Mouse (Mus musculus) heart, embryonic 14.5 days (tissue): ENCODE data around the gene Fstl1. TPM values are rescaled to one million over a fixed set of nuclear protein-coding genes. Genes with fewer than 3 reads are reported as not detected.

ENCODE experiments used
- ATAC-seq: fragments of 200-750 bp; cut with Nextera tagmentation; 2 replicates; pipeline ENCODE4 v1.8.0; 2017; ENCODE audit warnings: low read depth, moderate TSS enrichment; ENCODE audit not compliant: insufficient number of reproducible peaks, insufficient read depth, low FRiP score
- H3K27ac ChIP-seq, 2 experiments: fragments of 200-500 bp in 1 of 2; fragments of 300-500 bp in 1 of 2; sonication (generic) in 1 of 2; replicated peaks in 1 of 2; 2 replicates each; pipeline ENCODE4 v1.5.1; 2012 to 2014; ENCODE audit warnings: low read depth in 2 of 2, low read length in 2 of 2, control low read depth in 1 of 2, mild to moderate bottlenecking in 1 of 2, mixed read lengths in 1 of 2; ENCODE audit not compliant: control insufficient read depth in 1 of 2, insufficient read depth in 1 of 2
- H3K27me3 ChIP-seq: fragments of 300-500 bp; sonication (generic); 2 replicates; pipeline ENCODE4 v1.6.1; 2014; ENCODE audit warnings: mild to moderate bottlenecking, low read length, control low read depth; ENCODE audit not compliant: control insufficient read depth, insufficient read depth
- H3K36me3 ChIP-seq: fragments of 300-500 bp; sonication (generic); 2 replicates; pipeline ENCODE4 v1.6.1; 2014; ENCODE audit warnings: mild to moderate bottlenecking, control low read depth, low read length, mixed read lengths; ENCODE audit not compliant: control insufficient read depth, insufficient read depth
- H3K4me1 ChIP-seq, 2 experiments: fragments of 200-500 bp in 1 of 2; fragments of 300-500 bp in 1 of 2; sonication (generic) in 1 of 2; 2 replicates each; pipeline ENCODE4 v1.6.1; 2012 to 2014; ENCODE audit warnings: low read length in 2 of 2, control low read depth in 1 of 2, mixed read lengths in 1 of 2; ENCODE audit not compliant: control insufficient read depth in 2 of 2, insufficient read depth in 2 of 2
- H3K4me2 ChIP-seq: fragments of 300-500 bp; sonication (generic); 2 replicates; pipeline ENCODE4 v1.6.1; 2014; ENCODE audit warnings: mild to moderate bottlenecking, low read length
- H3K4me3 ChIP-seq, 2 experiments: fragments of 200-500 bp in 1 of 2; fragments of 300-500 bp in 1 of 2; sonication (generic) in 1 of 2; 2 replicates each; pipeline ENCODE4 v1.5.1; 2012 to 2014; ENCODE audit warnings: low read length in 2 of 2, mild to moderate bottlenecking in 2 of 2, control low read depth in 1 of 2, low read depth in 1 of 2, moderate library complexity in 1 of 2; ENCODE audit not compliant: control insufficient read depth in 1 of 2, insufficient read depth in 1 of 2
- H3K9ac ChIP-seq: fragments of 300-500 bp; sonication (generic); 2 replicates; pipeline ENCODE4 v1.6.1; 2014; ENCODE audit warnings: mild to moderate bottlenecking, low read length
- H3K9me3 ChIP-seq: fragments of 300-500 bp; sonication (generic); 2 replicates; pipeline ENCODE4 v1.6.1; 2016; ENCODE audit warnings: low read length, control low read depth; ENCODE audit not compliant: control insufficient read depth
- WGBS: fragments of 180-500 bp; shearing (Covaris S2); extraction: QIAGEN DNeasy Blood & Tissue Kit; methylation state at CpG from one replicate; pipeline ENCODE4 v1.1.7; 2014; 5-methylcytosine and 5-hydroxymethylcytosine counted together
- polyA plus RNA-seq: library from polyadenylated mRNA; unstranded; fragments of >200 nt; fragmentation: Nextera tagmentation; extraction: Ambion mirVana; gene quantifications from 2 replicates; pipeline ENCODE4 v1.2.1, GENCODE M21; 2014

Gene Fstl1
- polyA plus RNA-seq, 1 experiment from 2014 or later: 600 TPM

GRCm38 (mm10) chr16:37776166-37776859 lies 360 bp upstream of the Fstl1 start:
- H3K36me3 ChIP-seq: peaks cover 19% of the 10 kb centered on the region
- H3K4me1 ChIP-seq: peaks cover 11 to 30% of the 10 kb centered on the region in 2 experiments
- peak overlapping the region; percentile 64 for H3K4me2 ChIP-seq
- ATAC-seq: 0 out of 2 replicates have a peak, but pooled peaks have one; percentile 12
- no peaks in the 10 kb centered on the region for H3K27me3 ChIP-seq
- WGBS: 30% methylated on average over 14 of the region's 14 CpGs
- H3K9ac ChIP-seq: peak overlapping the region; percentile 99
- H3K9me3 ChIP-seq: no peaks in the 10 kb centered on the region
- peak overlapping the region; percentile 83 to 98 for H3K4me3 ChIP-seq
- H3K27ac ChIP-seq: peak overlapping the region in 1 of 2 experiments; percentile 94; a peak in 2 of 4 replicates

- H3K4me3 ChIP-seq: peak overlapping the region; percentile 83 to 98; a peak in 3 of 4 replicates
- peak overlapping the region; percentile 99 for H3K9ac ChIP-seq
- peaks cover 11 to 30% of the 10 kb centered on the region in 2 experiments for H3K4me1 ChIP-seq
- peak overlapping the region; percentile 25 to 94; a peak in 2 of 4 replicates for H3K27ac ChIP-seq
- no peaks in the 10 kb centered on the region for H3K27me3 ChIP-seq
- H3K9me3 ChIP-seq: no peaks in the 10 kb centered on the region
- peaks cover 27% of the 10 kb centered on the region for H3K36me3 ChIP-seq
- H3K4me2 ChIP-seq: peak overlapping the region; percentile 64
- WGBS: 18% methylated on average over 4 of the region's 4 CpGs
- no peak for ATAC-seq
These were observed 1.3 kb downstream of the Fstl1 start for GRCm38 (mm10) chr16:37777796-37778475.

DNA sequence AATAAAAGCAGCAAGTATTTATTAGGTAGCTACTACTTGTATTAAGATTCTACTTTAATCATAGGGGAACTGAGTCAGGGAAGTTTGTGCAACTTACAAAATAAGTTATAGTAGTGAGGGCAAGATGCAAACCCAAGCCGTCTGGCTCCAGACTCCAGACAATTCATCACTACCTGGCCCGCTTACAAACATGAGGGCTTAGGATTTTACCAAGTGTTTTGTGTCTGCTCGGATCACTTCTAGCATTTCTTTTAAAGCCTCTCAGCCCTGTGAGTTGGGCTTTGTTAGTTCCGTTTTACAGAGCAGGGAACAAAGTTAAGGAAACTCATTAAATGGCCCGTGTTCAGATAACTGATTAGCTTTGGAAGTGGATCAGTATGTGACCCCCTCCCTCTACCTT lies 1.9 kb downstream of the Fstl1 start:
- peak overlapping the region; percentile 99 for H3K9ac ChIP-seq
- H3K4me1 ChIP-seq: peaks cover 11 to 30% of the 10 kb centered on the region in 2 experiments
- H3K27me3 ChIP-seq: no peaks in the 10 kb centered on the region
- 41% methylated on average over 5 of the region's 5 CpGs for WGBS
- ATAC-seq: no peak
- H3K9me3 ChIP-seq: no peaks in the 10 kb centered on the region
- H3K4me3 ChIP-seq: peak overlapping the region; percentile 83 to 98
- H3K4me2 ChIP-seq: peak overlapping the region; percentile 64
- peak overlapping the region; percentile 46 to 94; a peak in 3 of 4 replicates for H3K27ac ChIP-seq
- H3K36me3 ChIP-seq: peaks cover 31% of the 10 kb centered on the region

DNA sequence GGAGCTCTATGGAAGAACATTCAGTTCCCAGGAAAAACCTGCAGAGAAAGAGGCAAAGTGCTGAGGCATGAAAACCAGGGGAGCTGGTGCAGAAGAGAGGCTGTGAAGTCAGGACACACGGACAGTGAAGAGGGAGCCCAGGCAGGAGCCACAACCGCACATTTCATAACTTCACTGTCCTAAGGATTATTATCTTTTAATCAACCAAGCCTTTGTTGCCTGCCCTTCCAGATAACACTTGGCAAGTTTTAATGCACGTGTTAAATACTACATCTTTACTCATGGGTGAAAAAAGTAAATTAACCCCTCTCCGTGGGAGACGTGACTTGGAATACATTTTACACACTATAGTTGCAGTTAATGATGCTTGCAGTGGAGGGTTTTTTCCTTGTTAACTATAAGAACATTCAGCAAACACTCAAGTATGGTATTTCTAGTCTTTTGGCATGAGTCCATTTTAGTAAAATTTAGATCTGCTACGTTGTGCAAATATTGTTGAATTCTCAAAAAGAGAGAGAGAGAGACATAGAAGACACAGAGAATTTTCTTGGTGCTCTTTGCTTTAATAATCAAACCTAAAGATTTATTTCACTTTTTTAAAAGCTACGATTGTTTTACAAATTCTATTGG lies 3.1 kb downstream of the Fstl1 start:
- no peak for ATAC-seq
- Histone ChIP-seq H3K27me3 (no peaks in the 10 kb centered on the region), H3K4me1 (peaks cover 11 to 34% of the 10 kb centered on the region in 2 experiments), H3K36me3 (peaks cover 43% of the 10 kb centered on the region), H3K27ac (peak overlapping the region in 1 of 2 experiments; percentile 33; a peak in 2 of 4 replicates), H3K9me3 (no peaks in the 10 kb centered on the region), H3K4me2 (peak overlapping the region; percentile 64), H3K4me3 (peak overlapping the region; percentile 15 to 98; a peak in 3 of 4 replicates), H3K9ac (peak overlapping the region; percentile 99)
- WGBS: 72% methylated on average over 7 of the region's 7 CpGs

- WGBS: 9% methylated on average over 1 of the region's 1 CpGs
- Histone ChIP-seq H3K27me3 (no peaks in the 10 kb centered on the region), H3K4me1 (peaks cover 11 to 40% of the 10 kb centered on the region in 2 experiments), H3K4me2 (peak overlapping the region; percentile 64), H3K27ac (peak overlapping the region in 1 of 2 experiments; percentile 53; a peak in 1 of 4 replicates), H3K4me3 (peak overlapping the region in 1 of 2 experiments; percentile 98; a peak in 1 of 4 replicates), H3K9ac (0 out of 2 replicates have a peak overlapping the region, but pooled peaks have one; percentile 19), H3K9me3 (no peaks in the 10 kb centered on the region), H3K36me3 (peaks cover 49% of the 10 kb centered on the region)
- no peak for ATAC-seq
These were observed 3.7 kb downstream of the Fstl1 start for GRCm38 (mm10) chr16:37780386-37780785.

- Histone ChIP-seq H3K27me3 (no peaks in the 10 kb centered on the region), H3K9me3 (no peaks in the 10 kb centered on the region), H3K27ac (peak overlapping the region in 1 of 2 experiments; percentile 53; a peak in 2 of 4 replicates), H3K4me2 (no peak overlapping the region), H3K9ac (no peak overlapping the region), H3K4me1 (peaks cover 13 to 45% of the 10 kb centered on the region in 2 experiments), H3K36me3 (peaks cover 54% of the 10 kb centered on the region), H3K4me3 (no peak overlapping the region)
- WGBS: 55% methylated on average over 3 of the region's 3 CpGs
- no peak for ATAC-seq
These were observed 4.2 kb downstream of the Fstl1 start for GRCm38 (mm10) chr16:37780911-37781310.

GRCm38 (mm10) chr16:37784526-37784925 lies 7.9 kb downstream of the Fstl1 start:
- Histone ChIP-seq H3K4me3 (no peak overlapping the region), H3K4me1 (peaks cover 29 to 63% of the 10 kb centered on the region in 2 experiments), H3K4me2 (no peak overlapping the region), H3K27me3 (no peaks in the 10 kb centered on the region), H3K9ac (no peak overlapping the region), H3K36me3 (peaks cover 66% of the 10 kb centered on the region), H3K27ac (peak overlapping the region in 1 of 2 experiments; percentile 91; a peak in 1 of 4 replicates), H3K9me3 (no peaks in the 10 kb centered on the region)
- no peak for ATAC-seq
- 71% methylated on average over 3 of the region's 3 CpGs for WGBS
